Mouse (Mus musculus) ES-Bruce4 (cell line): Measurements from ENCODE around the gene Sumo3.

Experiments used
- CTCF ChIP-seq: IDR thresholded peaks from one replicate; pipeline ENCODE4 v1.8.1; 2011; ENCODE audit warnings: low read depth, low read length
- EP300 ChIP-seq: IDR thresholded peaks from 2 replicates; pipeline ENCODE4 v1.6.1; 2011; ENCODE audit warnings: low read depth, low read length; ENCODE audit not compliant: insufficient read depth
- POLR2A ChIP-seq: IDR thresholded peaks from one replicate; pipeline ENCODE4 v1.8.1; 2011; ENCODE audit warnings: low read length; ENCODE audit not compliant: insufficient read depth

DNA sequence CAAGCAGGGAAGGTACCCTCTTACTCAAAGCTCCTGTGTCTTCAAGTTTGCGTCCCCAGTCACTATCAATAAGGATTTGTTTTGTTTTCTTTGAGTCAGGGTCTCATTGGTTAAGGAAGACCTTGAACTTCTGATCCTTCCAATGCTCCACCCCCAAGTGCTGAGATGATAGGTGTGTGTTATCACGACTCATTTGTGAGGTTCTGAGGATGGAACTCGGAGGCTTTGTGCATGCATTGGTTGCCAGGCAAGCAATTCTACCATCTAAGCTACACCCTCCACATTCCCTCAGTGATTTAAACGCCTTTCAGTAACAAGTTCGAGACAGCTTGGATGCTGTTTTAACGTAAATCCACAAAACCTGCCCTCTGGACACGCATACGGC, 24.9 kb upstream of the Sumo3 start:
- TF ChIP-seq CTCF, result no peak
- TF ChIP-seq POLR2A, result no peak
- no peak for TF ChIP-seq EP300
